Mouse (Mus musculus) cerebral cortex, adult 2 months (tissue): Measurements from ENCODE around the gene Nova2.

Experiments used
- whole genome bisulfite sequencing: fragments of 180-500 bp; shearing (Covaris S2); methylation state at CpG from one replicate; pipeline ENCODE4 v1.1.7; 2018; 5-methylcytosine and 5-hydroxymethylcytosine counted together

Nova2 gene

DNA sequence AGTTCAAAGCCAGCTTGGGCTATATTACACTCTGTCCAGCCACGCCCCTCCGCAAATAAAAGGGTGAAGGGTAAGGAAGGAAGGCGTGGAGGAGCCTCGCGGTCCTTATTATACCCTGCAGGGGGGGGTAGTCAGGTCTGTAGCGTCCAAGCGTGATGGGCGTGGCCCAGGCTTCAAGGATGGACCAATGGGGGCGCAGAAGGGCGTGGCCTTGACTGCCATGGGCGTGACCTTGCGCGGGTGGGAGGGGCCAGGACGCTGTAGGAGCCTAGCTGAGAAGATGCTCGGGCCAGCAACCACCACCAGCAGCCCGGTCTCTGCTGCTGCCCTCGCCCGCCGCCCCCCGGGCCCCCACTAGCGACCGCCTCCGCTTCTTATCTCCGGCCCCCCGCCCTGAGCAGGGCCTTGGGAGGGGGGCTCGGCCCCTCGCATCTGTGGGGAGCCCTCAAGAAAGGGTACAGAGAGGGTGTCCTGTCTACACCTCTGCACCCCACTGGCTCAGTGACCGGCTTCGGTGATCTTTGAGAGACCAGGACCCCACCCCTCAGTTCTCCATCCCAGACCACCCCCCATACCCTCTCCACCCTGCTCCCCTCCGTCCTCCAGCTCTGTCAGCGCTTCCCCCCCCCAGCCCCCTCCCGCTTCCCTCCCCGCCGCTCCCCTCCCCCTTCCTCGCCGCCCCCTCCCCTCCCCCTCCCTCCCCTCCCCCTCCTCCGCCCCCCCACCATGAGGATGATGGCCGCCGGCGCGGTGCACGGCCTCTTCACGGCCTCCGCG is at the start of gene Nova2:
Nova2 (plus strand) TSS at position 727 of the 777 bp plus-strand sequence.
- under 1% methylated on average over 38 of the region's 45 CpGs for WGBS

DNA sequence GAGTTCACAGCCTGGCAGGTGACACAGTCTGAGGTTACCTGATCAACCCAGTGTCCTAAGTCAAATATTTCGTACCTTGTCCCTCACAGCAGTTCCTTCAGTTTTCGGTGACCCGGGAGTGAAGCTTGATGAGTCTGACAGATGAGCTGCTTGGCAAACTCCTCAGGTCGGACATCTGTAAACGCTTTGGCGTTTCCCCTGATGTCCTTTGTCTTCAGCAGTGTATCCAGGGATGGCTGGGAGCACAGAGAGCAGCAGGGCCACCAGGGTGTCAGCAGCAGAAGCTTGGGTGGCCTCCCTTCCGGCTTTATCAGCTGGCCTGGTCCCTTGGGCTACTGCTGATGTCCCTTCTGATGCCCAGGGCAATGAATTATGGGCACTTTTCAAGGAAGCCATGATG is 47.0 kb upstream of the Nova2 start:
- 79% methylated on average over 7 of the region's 7 CpGs for WGBS

DNA sequence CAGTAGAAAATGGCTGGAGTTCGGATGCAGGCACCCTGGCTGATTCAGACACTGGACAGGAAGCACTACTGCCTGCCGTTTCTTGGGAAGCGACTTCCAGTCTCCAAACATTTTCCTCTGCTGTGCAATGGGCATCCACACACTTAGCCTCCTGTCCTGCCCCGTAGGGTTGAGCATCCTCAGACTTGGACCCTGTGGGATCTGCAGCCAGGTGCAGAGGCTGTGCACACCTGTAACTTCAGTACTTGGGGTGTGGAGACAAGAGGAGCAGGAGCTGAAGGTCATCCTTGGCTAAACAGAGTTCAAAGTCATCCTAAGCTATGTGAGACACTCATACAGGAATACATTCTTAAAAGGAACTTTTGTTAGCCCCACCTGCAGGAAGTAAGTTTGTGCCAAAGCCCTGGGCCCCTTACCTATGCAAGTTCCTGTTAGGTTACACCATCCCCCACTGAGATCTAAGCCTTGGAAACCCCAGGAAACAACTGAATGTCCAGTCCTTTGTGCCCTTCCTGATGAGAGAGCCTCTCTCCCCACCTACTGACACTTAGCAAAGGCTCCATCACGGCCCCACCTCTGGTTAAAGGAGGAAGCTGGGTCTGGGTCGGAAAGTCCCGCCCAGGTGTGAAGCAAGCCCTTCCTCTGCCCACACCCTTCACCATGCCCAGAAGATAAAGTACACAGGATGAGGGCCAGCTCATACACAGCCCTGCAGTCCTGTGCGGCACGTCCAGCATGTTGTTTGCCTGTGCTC is 41.5 kb upstream of the Nova2 start:
- 70% methylated on average over 9 of the region's 9 CpGs for WGBS

DNA sequence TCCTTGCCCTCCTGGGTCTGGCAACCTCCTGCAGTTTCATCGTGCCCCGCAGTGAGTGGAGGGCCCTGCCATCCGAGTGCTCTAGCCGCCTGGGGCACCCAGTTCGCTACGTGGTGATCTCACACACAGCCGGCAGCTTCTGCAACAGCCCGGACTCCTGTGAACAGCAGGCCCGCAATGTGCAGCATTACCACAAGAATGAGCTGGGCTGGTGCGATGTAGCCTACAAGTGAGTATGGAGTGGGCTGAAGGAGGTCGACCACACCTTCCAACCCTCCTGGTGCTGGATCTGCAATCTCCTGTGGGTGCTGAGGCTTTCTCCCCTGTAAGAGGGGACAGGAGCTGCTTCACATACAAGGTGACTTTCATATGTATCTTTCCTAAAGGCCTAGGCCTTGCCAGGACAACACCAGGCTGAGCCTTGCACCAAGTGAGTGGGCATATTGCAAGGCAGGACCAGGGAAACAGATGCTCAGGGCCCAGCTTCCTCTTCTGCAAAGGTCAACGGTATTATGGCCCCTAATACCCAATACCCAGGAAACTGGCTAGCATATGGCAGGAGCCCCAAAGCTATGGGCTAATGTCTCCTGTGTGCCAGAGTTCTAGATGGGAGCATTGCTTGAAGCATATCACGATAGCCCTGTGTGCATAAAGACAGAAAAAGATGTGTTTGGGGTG is 40.8 kb upstream of the Nova2 start:
- 66% methylated on average over 13 of the region's 13 CpGs for WGBS

DNA sequence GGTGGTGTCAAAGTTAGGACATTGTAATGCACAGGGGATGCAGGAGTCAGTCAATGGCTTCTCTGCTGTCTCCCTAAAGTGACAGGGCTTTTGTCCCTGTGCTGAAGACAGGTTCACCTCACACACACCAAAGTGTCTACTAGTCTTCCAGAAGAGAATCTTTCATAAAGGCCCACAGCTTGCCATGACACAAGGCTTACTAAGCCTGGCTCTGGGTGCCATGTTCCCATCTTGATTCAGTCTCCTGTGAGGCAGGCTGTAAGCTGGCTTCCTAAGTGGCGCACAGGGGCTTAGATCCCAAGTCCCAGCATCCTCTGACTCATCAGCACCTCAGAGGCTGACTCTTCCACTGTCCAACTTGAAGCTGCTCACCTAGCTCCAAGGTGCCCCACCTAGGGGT is 38.7 kb upstream of the Nova2 start:
- WGBS: 86% methylated on average over 1 of the region's 1 CpGs

DNA sequence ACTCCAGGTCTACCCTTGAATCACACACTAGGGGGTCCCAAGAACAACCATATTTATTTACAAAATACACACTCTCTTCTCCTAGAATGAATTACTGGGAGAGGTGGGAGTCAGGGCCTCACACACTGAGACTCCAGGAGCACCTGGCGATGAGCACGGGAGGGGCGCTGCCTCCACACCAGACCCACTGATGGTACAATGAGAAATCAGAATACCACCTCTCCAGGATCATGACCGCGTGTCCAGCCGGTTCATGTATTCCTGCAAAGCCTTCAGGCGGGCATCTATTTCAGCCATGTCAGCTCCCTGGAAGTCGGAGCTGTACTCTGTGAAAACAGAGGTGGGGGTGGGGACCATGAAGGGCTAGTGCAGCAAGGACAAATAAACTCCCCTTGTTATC is 34.8 kb upstream of the Nova2 start:
- WGBS: 94% methylated on average over 8 of the region's 8 CpGs

DNA sequence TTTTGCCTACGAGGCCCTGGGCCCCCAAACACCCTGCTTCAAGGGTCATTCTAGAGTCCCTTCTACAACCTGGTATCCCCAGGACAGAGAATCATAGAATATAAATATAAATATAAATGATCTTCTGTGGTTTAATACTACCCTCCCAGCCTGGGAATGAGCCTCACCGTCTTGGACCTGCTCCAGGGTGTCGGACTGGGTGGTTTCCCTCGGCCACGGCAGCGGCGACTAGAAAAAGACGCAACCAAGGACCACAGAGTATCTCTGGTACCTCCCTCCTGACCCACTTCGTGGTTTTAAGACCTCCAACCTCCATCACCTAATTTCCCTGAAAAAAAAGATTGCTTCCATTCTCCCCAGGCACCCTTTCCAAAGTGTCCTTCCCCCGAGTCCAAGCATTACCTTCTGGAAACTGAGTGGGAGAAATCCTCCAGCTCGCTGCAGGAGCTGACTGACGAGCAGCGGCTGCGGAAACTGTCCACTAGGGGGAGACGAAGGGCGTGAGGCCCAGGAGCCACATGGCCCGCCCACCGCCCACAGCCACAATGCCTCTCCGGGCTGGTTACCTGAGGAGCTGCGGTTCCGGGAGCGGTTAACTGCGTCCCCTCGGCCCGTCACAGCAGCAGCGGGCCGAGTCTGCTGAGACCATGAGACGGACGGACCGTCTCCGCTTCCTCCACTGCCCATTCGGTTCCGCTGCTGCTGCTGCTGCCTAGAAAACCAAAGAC is 33.7 kb upstream of the Nova2 start:
- WGBS: 12% methylated on average over 33 of the region's 33 CpGs

DNA sequence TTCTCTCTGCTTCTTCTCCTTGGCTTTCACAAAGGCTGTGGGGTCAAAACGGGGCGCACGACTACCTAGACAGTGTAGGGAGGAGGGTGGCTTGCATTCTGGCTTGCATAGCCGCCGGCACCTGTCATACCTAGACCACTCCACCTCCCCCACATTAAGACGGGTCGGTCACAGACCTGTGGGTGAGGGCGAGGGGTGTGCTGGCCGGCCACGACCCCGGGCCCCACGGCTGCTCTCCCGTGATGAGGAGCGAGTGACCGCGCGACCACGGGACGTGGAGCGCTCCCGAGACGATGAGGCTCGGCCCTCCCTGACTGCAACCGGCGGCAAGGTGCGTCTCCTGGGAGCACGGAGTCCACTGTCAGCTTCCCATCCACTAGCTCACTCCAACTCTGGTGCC is 32.7 kb upstream of the Nova2 start:
- WGBS: 34% methylated on average over 27 of the region's 27 CpGs

DNA sequence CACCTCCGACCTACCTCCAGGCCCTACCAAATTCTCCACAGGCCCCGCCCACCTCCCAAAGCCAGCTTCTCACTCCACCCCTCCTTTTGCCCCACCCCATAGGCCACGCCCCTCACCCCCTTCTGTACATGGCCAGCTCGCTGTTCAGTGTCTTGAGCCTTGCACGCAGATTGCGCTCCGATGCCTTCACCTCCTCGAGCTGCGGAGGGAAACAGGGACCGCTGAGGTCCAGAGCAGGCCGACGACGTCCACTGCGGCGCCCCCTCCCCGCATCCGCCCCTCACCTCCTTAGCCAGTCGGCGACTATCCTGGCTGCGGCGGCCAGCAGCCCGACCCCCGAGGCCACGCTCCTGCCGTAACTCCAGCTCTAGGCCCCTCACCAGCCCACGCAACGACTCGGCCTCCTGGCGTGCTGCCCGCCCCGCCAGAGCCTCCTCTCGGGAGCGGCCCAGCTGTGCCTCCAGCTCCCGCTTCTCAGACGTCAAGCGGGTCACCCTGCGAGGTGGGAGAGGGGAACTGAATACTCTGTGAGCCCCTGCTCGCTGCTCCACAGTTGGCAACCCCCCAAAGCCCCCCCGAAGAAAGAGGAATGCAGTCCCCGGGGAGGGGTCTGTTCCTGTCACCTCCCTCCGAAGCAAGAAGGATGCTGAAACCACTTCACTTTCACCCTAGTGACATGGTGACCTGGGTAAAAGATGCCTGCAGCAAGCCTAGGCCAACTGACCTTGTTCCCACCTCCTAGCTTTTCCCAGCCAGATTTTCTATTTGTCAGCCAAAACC is 31.8 kb upstream of the Nova2 start:
- WGBS: 6% methylated on average over 41 of the region's 41 CpGs

DNA sequence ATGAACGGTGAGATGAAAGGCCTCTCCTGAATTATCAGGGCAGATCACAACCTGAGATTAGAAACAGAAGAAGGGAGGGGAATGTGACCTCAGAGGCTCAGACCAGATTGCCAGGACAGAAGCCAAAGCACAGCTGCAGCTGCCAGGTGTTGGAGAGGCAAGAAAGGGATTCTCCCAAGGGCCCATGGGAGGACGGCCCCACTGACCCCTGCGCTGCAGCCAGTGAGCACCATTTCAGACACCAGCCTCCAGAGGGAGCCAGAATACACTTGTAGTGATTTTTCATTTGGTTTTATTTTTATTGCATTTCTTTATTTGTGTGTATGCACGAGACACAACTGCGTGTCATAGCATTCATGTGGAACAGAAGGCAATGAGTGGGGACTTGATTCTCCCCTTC is 29.2 kb upstream of the Nova2 start:
- WGBS: 11% methylated on average over 5 of the region's 5 CpGs

DNA sequence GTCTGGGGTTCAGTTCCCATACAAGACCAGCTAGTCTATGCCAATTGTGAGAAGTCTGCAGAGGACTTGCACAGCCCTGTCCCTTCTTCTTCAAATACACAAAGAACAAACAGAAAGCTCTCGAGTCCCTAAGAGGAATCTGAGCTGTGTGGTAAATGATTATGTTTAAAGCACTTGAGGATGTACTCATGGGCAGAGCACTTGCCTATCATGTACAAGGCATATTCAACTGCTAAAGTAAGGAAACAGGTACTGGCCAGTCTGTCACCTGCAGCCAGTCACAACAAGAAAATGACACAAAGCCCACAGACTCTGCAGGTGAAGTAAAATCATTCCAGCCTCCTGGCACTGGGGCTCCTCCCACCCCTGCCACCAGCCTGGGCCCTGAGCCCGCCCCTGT is 25.2 kb upstream of the Nova2 start:
- 92% methylated on average over 2 of the region's 2 CpGs for WGBS

DNA sequence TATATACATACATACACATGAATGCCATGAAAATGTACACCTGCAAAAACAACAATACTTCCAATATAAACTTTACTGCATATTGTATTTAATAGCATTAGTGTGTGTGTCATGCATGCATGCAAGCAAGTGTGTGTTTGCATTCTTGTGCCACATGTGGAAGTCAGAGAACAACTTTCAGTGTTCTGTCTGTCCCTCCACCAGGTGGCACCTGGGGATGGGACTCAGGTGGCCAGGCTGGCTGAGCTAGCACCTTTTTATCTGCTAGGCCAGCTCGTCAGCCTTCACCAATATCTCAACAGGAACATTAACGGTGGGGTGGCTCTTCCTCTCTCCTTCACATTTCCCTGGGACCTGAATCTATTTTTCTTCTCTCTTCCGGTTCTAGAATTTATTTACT is 23.2 kb upstream of the Nova2 start:
- 60% methylated on average over 3 of the region's 3 CpGs for WGBS

DNA sequence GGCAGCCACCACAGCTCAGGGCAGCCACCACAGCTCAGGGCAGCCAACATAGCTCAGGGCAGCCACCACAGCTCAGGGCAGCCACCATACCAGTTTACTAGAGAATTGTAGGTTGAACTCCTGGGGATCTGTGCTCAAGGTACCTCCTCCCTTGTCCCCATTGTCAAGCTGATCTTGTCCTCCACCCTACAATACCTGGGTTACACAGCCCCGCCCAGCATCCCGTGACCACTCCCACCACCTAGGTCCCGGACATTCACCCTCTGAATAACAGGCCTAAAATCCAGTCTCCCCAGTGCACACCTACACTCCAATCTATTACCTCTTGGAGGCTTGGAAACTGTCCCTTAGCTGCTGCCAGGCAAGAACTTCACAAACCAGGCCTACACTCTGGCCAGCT is 20.7 kb upstream of the Nova2 start:
- WGBS: 80% methylated on average over 3 of the region's 3 CpGs

DNA sequence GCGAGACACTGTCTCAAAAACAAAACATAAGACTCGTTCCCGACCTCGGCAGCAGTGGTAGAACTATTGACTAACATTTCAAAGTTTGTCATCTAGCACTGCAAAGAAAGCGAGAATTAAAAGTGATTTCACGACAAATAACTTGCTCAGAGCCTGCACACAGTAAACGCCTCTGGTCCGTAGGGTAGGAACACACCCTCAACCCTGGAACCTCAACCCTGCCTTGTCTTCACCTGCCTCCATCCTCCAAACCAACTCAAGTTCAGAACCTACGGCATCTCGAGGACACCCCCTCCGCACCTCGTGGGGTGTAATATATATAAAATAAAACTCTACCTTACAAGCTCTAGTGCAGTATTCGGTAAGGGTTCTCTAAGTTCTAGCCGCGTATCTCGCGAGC is 15.9 kb upstream of the Nova2 start:
- WGBS: 2% methylated on average over 17 of the region's 17 CpGs

DNA sequence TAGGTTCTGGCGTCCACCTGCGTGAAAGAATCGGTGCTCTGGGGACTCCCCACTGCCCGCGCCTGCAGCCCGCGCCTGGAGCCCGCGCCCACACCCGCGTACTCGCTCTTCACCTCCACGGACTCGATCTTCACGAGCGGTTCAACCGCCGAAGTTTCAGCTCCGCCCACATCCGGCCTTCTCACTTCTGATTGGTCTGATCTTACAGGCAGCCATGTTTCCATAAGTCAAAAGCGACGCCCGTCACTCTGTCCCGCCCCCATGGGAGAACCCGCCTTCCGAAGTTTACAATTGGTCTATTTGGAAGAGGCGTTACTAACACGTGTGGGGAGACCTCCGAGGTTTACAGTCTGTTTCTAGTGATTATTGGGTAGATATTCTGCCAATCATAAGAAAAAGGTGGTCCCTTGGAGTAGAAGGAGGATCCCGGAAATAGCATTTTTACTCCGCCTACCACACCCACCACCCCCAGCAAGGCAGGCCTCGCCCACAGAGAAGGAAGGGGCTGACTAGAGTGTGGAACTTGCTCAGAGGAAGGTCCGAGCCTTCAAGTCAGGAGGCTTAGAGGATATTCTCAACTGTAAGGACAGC is 15.4 kb upstream of the Nova2 start, which contains the start of gene Ccdc61:
Ccdc61 (minus strand) TSS at position 175 of the 591 bp plus-strand sequence.
- under 1% methylated on average over 33 of the region's 33 CpGs for WGBS

DNA sequence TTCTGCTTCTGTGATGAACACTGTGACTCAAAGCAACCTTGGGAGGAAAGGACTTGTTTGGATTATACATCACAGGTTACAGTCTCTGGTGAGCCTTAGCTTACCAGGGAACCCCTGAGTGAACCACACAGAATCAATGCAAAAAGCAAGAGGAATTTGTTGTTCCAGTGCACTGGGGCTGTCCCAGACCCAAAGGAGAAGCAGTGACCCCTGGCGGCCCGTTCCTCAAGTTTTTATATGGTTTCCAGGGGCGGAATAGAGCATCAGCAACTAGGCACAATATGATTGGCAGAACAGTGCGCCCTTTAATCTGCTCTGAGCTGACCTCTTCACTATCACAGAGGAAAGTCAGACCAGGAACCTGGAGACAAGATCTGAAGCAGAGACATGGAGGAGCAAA is 9.4 kb upstream of the Nova2 start:
- 70% methylated on average over 4 of the region's 4 CpGs for WGBS

DNA sequence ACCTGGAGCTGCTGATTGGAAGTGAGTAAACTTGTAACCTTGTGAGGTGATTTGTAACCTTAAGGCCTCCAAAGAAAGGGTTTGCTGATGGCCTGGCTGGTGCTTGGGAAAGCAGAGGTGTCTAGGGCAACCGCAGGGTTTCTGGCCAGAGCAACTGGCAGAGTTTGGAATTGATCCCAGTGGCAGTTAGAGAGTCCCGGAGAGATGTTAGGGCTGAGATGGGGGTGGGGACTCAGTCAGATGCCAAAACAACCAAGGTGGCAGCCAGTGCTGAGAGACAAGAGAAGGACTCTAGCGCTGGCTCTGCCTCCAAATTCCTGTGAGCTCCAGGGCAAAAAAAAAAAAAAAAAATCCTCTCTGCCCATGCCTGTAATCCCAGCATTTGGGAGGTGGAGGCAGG is 7.8 kb upstream of the Nova2 start:
- 67% methylated on average over 3 of the region's 3 CpGs for WGBS

DNA sequence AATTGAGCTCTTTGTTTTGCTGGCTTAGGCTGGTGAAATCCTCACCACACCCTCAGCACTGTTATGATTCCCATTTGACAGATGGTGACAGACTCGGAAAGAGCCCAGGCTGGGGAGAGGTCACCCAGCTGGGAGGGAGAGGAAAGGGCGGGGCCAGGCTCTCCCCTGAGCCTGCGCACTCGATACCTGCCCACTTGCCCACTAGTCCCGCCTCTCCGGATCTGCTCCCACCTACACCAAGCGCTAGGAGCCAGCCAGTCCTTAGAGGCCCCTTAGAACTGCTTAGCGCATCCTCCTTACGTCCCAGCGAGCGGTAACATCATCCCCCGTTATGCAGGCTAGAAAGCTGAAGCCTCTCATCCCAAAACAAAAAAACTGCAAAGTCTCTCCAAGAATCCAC is 4.6 kb upstream of the Nova2 start:
- 10% methylated on average over 12 of the region's 12 CpGs for WGBS

DNA sequence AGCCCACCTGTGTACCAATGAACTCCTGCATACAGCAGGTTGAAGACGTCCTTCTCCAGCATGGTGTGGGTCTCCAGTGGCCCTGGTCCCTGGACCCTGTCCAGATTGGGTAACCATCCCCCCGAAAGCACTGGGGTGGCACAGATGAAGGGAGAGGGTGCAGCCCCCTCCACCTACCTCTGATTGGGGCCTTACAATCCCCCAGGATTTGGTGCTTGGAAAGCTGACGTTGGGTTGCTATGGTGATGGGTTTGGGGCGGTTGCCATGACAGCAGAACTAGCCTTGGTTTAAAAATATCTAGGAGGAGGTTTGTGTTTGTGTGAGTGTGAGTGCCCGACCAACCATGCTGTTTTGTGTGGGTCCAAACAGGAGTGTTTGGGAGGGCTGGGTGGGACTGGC is 2.9 kb upstream of the Nova2 start:
- 15% methylated on average over 5 of the region's 5 CpGs for WGBS

DNA sequence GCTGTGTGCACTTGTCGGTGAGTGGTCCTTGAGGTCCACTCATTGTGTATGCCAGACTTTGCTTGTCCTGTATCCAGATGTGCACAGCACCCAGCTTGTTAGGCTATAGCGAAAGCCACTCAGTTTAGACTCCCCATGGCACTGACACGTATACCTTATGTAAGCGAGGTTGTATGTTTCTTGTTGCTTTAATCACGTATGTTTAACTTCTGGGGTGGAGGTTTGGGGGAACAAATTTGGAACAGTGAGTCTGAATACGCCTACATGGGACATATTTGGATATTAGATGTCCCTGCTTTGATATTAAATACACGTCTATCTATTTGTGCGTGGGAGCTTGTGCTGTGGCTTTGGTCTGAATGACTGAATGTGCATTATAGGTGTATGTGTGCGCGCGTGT is 2.4 kb upstream of the Nova2 start:
- 39% methylated on average over 11 of the region's 11 CpGs for WGBS

DNA sequence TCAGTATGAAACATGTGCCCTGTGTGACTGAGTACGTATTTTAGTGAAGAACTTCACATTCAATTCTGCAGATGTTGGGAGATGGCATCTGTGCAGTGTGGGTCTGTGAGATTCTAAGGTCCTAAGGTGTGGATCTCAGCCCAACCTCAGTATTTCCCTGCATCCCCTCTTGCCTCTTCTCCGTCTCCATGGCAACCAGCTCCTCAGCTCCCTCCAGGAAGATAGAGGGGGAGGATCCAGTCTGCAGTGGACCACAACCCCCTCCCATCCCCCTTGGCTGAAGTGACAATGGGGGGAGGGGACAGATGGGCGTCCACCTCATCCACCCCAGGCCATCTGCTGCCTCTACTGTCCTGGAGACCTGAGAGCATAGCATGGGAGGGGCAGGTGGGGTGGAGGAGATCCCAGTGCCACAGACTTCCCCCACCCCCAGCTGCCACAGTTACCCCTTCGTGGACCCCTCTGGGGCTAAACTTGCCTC is 1.9 kb upstream of the Nova2 start:
- 24% methylated on average over 4 of the region's 4 CpGs for WGBS
